Mouse (Mus musculus) thymus, postnatal 0 days (tissue): ENCODE measurements around the gene Zfand3. TPM values are rescaled to one million over a fixed set of nuclear protein-coding genes. Genes with fewer than 3 reads are reported as not detected.

ENCODE experiments used
- DNase-seq: peaks from one replicate; pipeline ENCODE4 v3.0.0-alpha.2; 2015; ENCODE audit warnings: low spot score
- polyA plus RNA-seq: library from polyadenylated mRNA; unstranded; fragments of >200 nt; fragmentation: Nextera tagmentation; extraction: Ambion mirVana; gene quantifications from 2 replicates; pipeline ENCODE4 v1.2.1, GENCODE M21; 2015

Zfand3 gene
- polyA plus RNA-seq, 1 experiment from 2014 or later: 35.0 TPM

- no peak for DNase-seq
Measured at GRCm38 (mm10) chr17:30147897-30148296, 143.4 kb downstream of the Zfand3 start.

GRCm38 (mm10) chr17:30148320-30148719, 143.8 kb downstream of the Zfand3 start:
- no peak for DNase-seq

- no peak for DNase-seq
Measured at GRCm38 (mm10) chr17:30149911-30150310, 145.4 kb downstream of the Zfand3 start.

- no peak for DNase-seq
Measured at GRCm38 (mm10) chr17:30154144-30154543, 149.6 kb downstream of the Zfand3 start.

- no peak for DNase-seq
Measured at GRCm38 (mm10) chr17:30154861-30155260, 150.3 kb downstream of the Zfand3 start.

- no peak for DNase-seq
Measured at GRCm38 (mm10) chr17:30155411-30155925, 150.9 kb downstream of the Zfand3 start.

- DNase-seq: peak; percentile 54
Measured at GRCm38 (mm10) chr17:30158419-30159108, 154.0 kb downstream of the Zfand3 start.

GRCm38 (mm10) chr17:30159341-30159740, 154.8 kb downstream of the Zfand3 start:
- no peak for DNase-seq

- DNase-seq: no peak
Measured at GRCm38 (mm10) chr17:30160823-30161432, 156.4 kb downstream of the Zfand3 start.

- no peak for DNase-seq
Measured at GRCm38 (mm10) chr17:30162983-30163382, 158.4 kb downstream of the Zfand3 start.

GRCm38 (mm10) chr17:30163793-30164192, 159.3 kb downstream of the Zfand3 start:
- no peak for DNase-seq

GRCm38 (mm10) chr17:30164818-30165217, 160.3 kb downstream of the Zfand3 start:
- DNase-seq: no peak

GRCm38 (mm10) chr17:30177435-30177834, 172.9 kb downstream of the Zfand3 start:
- no peak for DNase-seq

- DNase-seq: no peak
Measured at GRCm38 (mm10) chr17:30178402-30178801, 173.9 kb downstream of the Zfand3 start.

GRCm38 (mm10) chr17:30180197-30180596, 175.7 kb downstream of the Zfand3 start:
- no peak for DNase-seq

GRCm38 (mm10) chr17:30181554-30181953, 177.0 kb downstream of the Zfand3 start:
- DNase-seq: no peak

GRCm38 (mm10) chr17:30182063-30182462, 177.5 kb downstream of the Zfand3 start:
- DNase-seq: no peak

GRCm38 (mm10) chr17:30183561-30183960, 179.0 kb downstream of the Zfand3 start:
- DNase-seq: no peak

- no peak for DNase-seq
Measured at GRCm38 (mm10) chr17:30187154-30187553, 182.6 kb downstream of the Zfand3 start.

- no peak for DNase-seq
Measured at GRCm38 (mm10) chr17:30187581-30187980, 183.0 kb downstream of the Zfand3 start.

GRCm38 (mm10) chr17:30188031-30188981, 183.8 kb downstream of the Zfand3 start:
- DNase-seq: no peak
